Mouse (Mus musculus) frontal cortex, postnatal 25 days (tissue): ENCODE data around the gene Taok3.
"Not testable (repeated sequence)": the region's sequence is repeated elsewhere in the genome, so short reads cannot be mapped to it uniquely, and the experiment has no call there.

Experiments used
- DNase-seq, 2 experiments: peaks; one replicate each; pipeline ENCODE4 v3.0.0; 2022; ENCODE audit warnings: low spot score in 2 of 2

Gene Taok3

DNA sequence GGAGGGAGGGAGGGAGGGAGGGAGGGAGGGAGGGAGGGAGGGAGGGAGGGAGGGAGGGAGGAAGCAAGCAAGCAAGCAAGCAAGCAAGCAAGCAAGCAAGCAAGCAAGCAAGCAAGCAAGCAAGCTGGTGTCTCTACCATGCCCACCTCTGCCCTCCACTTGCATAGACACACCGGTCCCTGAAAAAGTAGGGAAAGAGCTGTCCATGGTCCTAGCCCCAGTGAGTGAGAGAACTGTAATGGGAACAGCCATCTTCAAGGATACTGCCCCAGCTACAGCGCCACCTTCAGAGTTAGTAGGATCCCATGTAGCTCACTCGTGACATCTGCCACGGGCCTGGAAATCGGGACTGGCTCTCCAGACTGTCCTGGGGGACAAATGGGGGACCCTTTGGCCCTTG, 144.8 kb downstream of the Taok3 start:
- no peak for DNase-seq

DNA sequence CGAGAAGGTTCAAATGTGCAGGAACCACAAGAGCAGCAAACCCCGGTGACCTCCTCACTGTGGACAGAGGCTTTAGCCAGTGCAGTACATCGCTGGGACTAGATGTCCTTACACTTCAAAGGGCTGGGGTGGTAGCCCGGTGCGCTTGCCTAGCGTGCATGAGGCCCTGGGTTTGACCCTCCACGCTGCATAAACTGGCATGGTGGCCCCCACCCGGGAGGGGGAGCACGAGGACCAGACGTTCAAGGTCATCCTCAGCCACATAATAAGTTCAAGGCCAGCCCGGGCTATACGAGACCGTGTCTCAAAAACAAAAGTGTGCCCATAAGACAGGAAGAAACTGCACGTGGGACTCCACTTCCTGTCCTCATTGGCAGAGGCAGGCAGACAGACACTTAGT, 148.0 kb downstream of the Taok3 start:
- DNase-seq: no peak

DNA sequence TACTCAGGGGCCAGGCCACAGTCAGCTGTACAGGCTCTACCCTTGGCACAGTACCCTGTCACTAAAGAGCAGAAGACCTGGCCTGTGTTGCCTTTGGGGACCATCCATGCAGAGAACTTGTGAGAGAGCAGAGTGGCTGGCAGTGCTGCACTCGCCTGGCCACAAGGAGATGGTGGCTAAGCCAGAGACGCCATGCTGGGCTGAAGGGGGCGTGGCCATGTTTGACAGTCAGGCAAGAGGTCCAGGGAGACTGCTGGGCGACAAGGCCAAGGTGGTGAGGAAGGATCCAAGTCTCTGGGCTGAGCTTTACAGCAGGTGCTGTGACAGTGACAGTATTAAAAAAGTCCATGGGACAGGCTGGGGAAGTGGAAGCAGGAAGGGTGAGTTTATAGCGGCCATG, 148.8 kb downstream of the Taok3 start:
- no peak for DNase-seq

DNA sequence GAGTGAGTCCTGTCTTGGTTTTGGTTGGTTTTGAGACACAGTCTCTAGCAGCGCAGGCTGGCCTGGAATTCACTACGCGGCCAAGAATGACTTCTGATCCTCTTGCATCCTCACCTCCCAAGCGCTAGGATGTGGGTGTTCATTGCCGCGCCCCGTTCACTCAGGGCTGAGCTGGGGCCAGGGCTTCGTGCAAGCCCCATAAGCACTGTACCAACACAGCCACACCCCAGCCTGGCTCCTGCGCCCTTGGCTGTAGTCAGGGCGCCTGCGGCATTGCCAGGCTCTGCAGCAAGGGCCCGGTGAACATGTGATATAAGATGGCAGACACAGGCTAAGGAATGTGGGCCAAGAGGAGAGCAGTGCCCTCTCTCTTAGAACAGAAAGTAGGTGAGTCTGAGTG, 149.5 kb downstream of the Taok3 start:
- DNase-seq: no peak

DNA sequence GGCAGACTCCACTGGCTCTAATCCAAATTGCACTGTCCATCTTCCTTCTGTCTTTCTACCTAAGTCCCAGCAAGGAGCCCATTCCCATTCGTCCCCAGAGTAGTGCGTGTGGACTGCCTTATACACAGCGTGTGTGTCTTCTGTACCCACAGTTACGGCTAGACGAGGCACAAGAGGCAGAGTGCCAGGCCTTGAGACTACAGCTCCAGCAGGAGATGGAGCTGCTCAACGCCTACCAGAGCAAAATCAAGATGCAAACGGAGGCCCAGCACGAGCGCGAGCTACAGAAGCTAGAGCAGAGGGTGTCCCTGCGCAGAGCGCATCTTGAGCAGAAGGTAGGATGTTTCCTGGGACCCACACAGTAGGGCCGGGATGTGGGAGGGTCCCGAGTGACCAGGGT, 152.0 kb downstream of the Taok3 start:
- peak; percentile 46 to 55 for DNase-seq

GRCm38 (mm10) chr5:117274817-117275216, 154.9 kb downstream of the Taok3 start:
- DNase-seq: no peak

GRCm38 (mm10) chr5:117277784-117278183, 157.9 kb downstream of the Taok3 start:
- no peak for DNase-seq

DNA sequence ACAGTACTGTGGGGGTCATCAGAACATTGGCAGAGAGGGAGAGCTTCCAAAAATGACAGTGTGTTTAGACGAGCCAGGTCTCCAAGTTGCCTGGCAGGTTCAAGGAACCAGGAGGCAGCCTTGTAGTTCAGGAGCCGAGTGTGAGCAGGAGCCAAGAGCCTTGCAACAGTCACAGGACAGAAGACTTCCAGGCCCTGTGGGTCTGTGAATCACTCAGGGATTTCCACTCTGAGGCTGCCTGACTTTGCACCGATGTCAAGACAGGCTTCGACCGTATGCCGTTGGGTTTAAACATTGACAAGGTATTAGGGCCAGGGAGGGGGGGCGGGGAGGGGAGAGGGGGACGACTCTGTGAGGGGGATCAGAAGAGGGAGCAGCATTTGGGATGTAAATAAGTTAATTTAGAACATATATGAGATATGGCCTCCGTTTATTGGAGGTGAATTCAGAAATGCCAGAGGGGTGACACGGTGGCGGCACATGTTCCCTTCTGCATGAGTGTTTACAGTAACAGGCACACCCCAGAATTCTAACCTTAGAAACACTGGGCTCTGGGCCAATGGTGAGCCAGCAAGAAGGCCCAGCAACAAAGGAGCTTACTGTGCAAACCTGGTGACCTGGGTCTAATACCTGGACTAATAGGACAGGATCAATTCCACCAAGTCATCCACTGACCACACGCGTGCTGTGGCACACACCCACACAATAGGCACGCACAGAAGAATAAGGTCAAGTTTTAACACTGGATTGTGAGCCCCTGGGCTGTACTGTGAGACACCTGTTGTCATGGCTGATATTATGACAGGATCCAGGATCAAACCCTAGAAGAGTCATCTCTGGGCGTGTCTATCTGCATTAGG, 159.1 kb downstream of the Taok3 start:
- no peak for DNase-seq

DNA sequence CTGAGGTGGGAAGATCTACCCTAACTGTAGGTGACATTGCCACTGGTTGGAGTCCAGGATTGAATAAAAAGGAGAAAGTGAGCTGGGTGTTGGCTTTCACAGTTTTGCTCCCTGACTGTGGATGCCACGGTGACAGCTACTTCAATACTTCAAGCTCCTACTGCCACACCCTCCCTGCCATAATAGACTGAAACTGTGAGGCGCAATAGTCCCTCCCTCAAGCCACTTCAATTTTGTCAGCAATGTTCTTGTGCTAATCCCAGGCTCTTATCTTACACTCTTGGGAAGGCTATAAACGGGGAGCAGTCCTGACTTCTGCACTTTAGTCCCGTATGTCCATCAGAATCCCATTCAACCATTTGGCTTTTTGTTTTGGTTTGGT, 159.7 kb downstream of the Taok3 start:
- DNase-seq: no peak

GRCm38 (mm10) chr5:117281536-117281935, 161.6 kb downstream of the Taok3 start:
- no peak for DNase-seq

DNA sequence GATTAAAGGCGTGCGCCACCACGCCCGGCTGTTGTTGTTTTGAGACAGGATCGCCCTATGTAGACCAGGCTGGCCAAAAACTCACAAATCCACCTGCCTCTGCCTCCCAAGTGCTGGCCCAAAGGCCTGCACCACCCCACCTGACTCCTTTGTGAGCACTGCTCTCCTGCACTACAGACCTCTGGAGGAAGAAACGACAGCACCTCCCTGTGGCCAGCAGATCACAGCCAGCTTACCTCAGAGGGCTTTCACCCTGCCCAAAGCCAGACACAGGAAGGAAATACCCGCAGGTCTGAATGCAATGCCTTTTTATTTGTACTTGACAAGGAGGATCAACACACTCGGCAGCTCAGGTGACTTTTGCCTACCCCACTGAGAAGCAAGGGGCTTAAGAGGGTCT, 162.4 kb downstream of the Taok3 start:
- DNase-seq: no peak

DNA sequence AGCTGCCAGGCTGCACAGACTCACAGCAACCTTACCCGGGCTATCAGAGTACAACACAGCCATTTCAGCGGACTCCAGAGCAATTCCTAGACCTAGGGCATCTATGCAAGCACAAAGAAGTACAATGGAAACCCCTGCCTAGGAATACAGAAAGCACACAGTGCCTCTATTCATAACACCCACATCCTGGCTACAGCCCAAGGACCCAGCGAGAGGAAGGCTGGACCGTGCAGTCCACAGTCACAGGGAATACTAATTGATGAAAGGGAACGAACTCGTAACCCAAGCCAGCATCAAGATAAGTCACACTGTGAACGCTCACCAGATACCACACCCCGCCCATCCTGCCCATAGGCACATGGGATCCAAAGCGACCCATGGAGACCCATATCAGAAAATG, 164.1 kb downstream of the Taok3 start:
- DNase-seq: no peak

DNA sequence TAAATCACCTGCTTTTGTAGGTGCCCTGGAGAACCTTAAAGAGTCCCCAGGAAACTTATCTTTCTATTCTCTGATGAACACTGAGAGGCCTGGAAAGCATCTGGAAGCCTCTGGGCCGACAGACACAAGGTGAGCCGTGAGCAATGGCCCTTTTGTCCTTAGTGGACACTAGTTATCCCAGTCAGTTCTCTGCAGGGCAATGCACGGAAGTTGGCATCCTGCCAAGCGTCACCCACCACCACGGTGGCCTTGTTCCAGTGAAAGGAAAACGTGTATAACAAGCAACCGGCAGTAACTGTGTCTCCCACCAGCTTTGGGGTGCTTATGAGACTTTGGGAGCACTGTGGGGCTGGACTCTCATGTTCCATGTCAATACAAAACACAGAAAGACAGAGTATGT, 164.8 kb downstream of the Taok3 start:
- DNase-seq: no peak

- DNase-seq: no peak
Measured at GRCm38 (mm10) chr5:117285266-117285665, 165.3 kb downstream of the Taok3 start.

DNA sequence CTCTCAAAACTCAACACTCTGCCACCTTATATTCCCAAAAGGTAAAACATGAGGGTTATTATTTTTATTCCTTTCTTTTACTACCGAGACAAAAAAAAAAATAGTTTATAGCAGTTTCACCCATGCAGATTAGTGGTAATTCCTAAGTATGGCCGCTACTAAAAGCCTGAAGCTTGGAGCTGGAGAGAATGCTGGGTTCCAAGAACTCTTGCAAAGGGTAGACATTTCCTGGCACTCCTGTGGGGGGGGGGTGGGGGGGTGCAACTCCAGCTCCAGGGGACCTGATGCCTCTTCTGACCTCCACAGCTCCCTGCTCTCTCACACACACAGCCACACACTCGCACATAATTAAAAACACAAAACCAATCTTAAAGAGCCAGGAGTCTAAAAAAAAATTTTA, 166.4 kb downstream of the Taok3 start:
- no peak for DNase-seq

DNA sequence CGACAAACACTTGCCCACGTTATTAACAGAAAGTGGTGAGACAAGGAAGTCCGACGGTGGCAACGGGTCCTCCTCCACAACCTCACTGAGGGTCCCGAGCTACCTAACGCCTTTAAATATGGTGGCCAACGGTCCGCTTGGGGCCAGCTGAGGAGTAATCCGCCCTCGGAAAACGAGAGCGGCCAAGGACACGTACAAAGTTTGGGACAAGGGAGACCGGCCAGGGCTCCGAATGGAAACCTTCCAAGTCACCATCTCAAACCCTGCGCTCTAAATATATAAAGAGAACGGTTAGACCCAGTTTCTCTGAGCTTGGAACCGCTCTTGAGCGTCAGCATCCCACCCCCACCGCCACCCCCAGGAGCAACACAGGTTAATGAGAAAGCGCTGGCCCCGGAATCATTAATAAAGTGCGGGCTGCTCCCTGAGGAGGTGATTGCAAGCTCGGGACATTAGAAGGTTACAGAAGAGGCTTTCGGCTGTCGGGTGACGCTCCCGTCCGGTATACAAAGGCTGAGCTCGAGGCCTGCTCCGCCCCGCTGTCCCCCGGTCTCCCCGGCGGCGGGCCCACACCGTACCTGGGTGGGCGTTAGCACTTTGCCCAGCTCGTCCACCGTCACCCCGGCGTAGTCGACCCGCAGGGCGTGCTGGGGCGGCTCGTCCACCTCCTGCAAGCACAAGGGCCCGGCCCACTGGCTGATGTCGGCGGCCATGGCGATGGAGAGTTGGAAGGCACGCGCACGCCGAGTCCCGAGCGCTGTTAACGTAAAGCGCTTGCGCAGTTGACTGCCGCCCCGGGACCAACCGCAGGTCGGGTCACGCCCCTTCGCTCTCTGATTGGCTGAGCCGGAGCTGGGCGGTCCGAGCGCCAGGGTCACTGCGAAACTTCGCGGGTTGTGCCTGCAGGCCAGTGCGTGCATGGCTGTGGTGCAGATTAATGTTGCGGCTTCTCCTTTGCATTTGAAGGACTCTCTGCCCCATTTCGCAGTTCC, 167.2 kb downstream of the Taok3 start, which contains the start of gene Pebp1:
TSS of gene Pebp1 (minus strand) at position 795 of the 992 bp plus-strand sequence.
- DNase-seq: peak; percentile 83 to 89

GRCm38 (mm10) chr5:117289646-117290045, 169.7 kb downstream of the Taok3 start:
- DNase-seq: no peak

DNA sequence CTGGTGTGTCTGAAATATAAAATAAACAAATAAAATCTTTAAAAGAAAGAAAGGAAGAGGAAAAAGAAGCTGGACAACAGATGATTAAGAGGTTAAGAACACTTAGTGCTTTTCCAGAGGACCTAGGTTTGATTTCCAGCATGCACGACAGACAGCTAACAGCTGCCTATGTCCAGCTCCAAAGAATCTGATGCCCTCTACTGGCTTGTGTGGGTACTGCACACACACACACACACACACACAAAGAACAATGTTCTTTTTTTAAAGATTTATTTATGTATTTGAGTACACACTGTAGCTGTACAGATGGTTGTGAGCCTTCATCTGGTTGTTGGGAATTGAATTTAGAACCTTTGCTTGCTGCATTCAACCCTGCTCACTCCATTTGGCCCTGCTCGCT, 170.2 kb downstream of the Taok3 start:
- DNase-seq: no peak

DNA sequence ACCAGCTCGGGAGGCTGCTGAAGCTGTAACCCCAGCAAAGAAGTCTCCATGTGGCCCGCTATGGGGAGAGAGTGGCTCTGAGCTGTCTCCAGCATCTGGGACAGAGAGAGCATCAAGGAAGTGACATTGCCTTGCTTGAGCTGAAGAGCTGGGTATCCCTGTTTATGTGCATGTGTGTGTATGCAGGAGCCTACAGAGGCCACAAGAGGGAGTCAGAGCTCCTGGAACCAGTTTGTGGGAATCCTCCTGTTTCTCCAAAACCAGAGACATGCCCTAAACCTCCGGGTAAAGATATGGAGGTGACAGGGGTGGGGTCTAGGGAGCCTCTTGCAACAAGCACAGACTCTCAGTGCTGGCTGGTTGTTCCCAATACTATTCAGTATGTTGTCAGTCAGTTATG, 171.4 kb downstream of the Taok3 start:
- no peak for DNase-seq

GRCm38 (mm10) chr5:117292547-117292946, 172.6 kb downstream of the Taok3 start:
- DNase-seq: no peak

DNA sequence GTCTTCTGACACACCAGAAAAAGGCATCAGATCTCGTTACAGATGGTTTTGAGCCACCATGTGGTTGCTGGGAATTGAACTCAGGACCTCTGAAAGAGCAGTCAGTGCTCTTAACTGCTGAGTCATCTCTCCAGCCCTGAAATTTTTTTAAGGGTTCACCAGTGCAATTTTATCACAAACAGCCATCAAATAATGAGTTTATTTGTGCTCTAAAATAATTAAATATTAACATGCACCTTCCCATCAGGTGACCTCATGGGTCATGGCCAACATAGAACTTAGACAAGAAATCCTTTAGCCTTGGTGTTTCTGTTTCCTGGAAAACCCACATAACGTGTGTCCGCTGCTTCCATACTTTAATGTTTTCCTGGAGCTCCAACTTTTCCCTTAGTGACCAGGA, 173.8 kb downstream of the Taok3 start:
- not testable (repeated sequence) for DNase-seq

GRCm38 (mm10) chr5:117295011-117295410, 175.1 kb downstream of the Taok3 start:
- no peak for DNase-seq

DNA sequence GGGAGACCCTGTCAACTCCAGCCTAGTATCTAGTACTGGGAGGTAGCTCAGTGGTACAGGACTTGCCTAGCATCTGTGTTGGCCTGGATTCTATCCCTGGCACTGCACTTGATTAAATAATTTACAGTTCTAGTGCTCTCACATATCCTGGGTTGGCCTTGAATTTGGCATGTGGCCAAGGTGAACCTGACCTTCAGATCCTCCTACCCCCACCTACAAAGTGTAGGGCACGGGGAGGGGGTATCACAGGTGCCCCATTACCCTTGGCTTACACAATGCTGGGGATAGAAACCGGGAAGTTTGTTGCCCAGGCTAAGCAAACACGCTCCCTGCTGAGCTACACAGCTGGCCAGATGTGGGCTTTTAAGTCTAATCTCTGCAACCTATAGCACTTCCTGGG, 183.0 kb downstream of the Taok3 start:
- DNase-seq: no peak
